Mouse (Mus musculus) NIH3T3 (cell line): ENCODE results near the gene Thap11.
"Not testable (repeated sequence)": the region's sequence is repeated elsewhere in the genome, so short reads cannot be mapped to it uniquely, and the experiment has no call there.

Experiments used
- DNase-seq: peaks from one replicate; pipeline ENCODE4 v3.0.0-alpha.2; 2012; ENCODE audit warnings: low read depth

The Thap11 gene

GRCm38 (mm10) chr8:105854715-105855216 is at the start of gene Thap11:
TSS of gene Thap11 (plus strand) at chr8:105855132.
- peak; percentile 95 for DNase-seq

- DNase-seq, result peak; percentile 15
These were observed 49.6 kb upstream of the Thap11 start for GRCm38 (mm10) chr8:105805346-105805745.

DNA sequence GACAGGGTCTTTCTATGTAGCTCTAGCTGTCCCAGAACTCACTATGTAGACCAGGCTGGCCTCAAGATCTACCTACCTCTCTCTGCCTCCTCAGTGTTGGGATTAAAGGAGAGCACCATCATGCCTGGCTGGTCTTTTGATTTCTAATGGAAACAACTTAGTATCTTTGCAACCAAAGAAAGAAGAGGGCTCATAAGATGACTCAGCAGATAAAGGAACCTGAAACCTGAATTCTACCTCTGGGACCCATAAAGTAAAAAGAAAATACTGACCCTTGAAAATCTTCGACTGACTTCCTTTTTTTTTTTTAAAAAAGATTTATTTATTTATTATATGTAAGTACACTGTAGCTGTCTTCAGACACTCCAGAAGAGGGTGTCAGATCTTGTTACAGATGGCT is 49.0 kb upstream of the Thap11 start:
- DNase-seq, result no peak

DNA sequence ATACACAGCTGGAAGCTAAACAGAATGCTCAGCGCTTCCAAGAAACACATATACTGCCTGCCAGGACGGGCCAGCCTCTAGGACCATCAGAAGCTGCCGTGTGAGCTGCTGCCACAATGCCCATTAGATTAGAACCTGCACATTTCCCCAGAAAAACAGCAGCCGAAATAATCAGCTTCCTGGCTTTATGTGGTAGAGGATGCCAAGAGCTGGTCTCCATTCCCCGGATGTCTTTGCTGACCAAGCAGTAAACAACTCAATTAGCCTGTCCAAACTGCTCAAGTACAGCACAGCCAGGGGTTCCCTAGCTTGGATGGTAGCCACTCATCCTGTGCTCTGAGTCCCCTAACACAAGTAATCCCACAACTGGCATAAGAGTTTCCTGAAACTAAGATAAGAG is 47.2 kb upstream of the Thap11 start:
- DNase-seq, result peak; percentile 31

- DNase-seq, result peak; percentile 61
These were observed 46.5 kb upstream of the Thap11 start for GRCm38 (mm10) chr8:105808480-105808879.

- no peak for DNase-seq
These were observed 44.6 kb upstream of the Thap11 start for GRCm38 (mm10) chr8:105810245-105810786.

DNA sequence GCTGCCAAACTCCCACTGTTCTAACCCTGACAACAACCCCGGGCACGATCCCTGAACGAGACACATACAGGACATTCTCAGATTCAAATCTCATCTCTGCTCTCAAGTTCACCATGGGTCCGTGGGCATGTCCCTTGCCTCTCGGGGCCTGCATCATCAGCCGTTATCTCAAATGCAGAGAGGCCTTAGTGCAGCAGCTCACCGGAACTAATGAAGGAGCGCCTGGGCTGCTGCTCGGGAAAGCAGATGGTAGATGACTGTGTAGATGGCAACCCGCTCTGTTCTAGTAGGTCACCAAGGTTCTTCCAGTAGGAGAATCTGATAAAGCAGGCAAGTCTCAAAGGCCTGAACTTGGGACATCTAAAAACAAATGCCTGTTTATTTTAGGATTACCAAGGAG is 43.9 kb upstream of the Thap11 start:
- DNase-seq, result no peak

DNA sequence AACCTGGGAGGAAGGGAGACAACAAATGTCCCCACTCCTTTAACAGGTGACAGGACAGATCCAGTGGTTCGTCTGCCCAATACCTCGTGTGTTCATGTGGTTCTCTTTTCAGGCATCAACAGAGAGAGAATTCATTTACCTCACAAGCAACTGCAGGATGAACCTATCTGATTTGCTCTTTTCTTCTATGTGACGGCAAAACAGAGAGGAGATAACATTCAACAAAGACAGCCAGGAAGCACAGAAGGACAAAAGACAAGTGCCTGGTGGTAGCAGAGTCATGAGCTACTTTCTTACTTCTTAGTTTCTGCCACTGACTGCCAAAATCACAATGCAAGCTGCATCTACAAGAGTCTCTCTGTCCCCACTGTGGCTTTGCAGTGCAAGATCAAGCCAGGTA is 43.4 kb upstream of the Thap11 start:
- no peak for DNase-seq

DNA sequence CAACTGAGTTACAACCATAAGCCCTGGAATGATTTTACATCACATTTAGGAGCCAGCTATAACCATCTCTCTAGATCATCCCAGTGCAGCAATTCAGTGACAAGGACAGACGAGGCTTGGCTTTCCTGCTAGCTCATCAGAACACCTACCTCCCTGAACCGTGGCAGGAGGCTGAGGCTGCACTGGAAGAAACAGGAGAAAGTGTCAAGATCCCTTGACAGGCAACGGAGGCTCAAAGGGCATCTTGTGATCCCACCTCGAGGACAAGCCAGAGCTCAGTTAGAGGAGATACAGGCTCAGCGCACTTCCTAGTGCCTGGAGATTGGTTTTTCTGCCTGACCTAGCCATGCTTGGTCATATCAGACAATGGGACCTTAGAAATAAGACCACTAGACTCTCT is 42.4 kb upstream of the Thap11 start:
- DNase-seq, result no peak

DNA sequence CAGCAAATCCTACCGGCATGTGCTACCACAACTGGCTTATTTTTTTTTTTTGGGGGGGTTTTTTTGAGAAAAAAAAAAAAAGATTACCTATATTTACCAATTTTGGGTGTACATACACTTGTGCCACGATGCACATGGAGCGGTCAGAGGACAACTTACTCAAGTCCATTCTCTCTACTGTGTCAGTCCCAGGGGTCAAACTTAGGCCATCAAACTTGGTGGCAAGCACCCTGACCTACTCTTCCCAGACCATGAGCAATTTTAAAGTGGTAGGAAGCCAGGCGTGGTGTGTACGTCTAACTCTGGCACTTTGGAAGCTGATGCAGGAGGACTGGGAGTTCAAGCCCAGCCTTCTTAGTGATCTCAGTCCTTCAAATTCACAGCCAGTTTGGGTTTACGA is 41.7 kb upstream of the Thap11 start:
- no peak for DNase-seq

DNA sequence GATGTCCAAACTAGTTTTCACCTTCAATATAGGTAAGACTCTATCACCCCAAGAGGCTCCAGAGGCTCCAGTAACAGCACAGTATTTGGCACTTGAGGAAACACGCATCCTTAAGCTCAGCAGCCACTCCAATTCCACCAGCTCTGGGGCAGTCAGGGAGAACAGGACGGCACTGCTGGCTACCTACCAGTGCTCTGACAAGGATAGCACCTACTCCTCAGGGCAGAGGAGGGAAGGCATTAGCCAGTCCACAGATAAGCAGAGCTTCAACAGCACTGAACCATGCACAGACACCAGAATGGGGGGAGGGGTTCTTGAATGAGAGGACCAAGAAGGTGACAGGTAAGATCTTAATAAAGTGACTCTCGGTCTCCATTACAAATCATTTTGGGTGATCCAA is 35.3 kb upstream of the Thap11 start:
- DNase-seq, result no peak

DNA sequence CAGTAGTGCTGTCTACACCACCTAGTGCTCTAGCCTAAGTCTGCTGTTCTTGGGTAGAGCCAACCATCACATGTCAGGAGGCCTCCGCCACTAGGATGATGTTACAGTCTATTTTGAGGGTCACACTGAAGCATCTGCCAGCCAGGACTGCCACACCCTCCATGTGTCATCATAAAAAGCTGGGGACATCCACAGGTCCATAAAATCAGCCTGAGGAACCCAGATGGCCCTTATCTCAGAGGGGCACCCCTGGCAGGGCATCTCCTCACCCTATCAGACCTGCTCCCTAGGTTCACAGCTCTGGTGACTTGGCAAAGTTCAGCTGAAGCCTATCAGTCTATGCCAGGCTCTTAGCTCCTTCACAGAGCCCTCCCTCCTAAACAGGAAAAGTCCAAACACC is 34.0 kb upstream of the Thap11 start:
- no peak for DNase-seq

- DNase-seq, result no peak
These were observed 29.4 kb upstream of the Thap11 start for GRCm38 (mm10) chr8:105825506-105825905.

DNA sequence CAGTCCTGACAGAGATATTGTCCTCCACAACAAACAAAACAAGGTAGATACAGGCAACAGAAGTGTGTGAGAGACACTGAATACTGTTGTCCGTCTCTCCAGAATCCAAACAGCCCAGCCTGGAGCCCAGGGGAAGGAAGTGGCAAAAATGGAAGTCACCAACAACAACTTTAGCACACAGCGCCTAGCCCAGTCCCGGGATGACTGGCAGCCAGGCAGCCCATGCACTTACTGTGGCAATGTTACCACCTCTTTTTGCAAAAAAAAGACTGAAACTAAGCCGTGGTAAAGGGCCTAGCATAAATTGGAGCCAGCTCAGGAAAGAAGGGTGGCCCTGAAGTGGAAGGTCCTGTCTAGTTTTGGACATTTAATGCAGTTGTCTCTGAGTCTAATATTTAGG is 28.6 kb upstream of the Thap11 start:
- DNase-seq, result peak; percentile 16

DNA sequence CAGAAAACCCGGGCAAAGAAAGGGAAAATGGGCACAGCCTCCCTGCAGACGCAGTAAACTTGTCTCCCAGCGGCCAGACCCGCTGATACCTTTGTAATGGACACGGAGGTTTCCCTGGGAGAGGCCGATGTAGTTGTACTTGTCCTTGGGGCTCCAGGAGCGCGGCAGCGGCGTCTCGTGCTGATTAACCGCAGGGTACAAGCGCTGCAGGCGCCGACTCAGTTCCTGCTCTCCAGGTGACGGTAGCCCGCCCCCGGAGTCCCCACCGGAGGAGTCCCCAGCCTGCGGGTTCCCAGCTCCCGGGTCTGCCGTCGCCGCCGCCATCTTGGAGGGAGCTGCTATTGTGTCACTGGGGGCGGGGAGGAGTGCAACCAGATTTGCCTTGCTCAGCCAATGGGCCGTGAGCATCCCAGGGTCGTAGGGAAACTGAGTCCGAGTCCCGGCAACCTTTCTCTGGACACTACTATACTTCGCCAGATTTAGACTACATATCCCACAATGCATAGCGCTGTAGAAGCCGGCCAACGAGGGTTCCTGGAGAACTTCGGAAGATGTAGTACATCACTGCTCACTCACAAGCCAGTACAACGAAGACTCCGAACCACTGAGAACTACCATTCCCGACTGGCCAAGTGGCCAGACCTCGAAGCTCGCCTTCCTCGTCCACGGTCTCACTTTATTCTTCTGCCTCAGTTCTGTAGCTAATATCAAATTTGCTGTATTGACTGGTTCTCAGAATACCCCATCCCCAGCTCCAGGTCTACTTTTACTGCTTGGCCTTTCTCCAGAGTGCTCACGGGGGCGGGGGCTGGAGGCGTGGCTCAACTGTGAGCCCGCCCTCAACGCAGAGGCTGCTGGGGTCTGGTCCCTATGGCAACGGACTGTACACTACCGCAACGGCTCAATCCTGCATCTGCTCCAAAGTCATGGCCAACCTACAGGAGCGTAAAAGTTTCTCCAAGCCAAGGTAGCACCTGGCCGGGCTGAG is 27.8 kb upstream of the Thap11 start, which contains the start of the genes Ranbp10 and Tsnaxip1:
Ranbp10 (minus strand) TSS at position 490 of the 988 bp plus-strand sequence.
Tsnaxip1 (plus strand) TSS at position 871 of the 988 bp plus-strand sequence.
- DNase-seq, result peak; percentile 98

DNA sequence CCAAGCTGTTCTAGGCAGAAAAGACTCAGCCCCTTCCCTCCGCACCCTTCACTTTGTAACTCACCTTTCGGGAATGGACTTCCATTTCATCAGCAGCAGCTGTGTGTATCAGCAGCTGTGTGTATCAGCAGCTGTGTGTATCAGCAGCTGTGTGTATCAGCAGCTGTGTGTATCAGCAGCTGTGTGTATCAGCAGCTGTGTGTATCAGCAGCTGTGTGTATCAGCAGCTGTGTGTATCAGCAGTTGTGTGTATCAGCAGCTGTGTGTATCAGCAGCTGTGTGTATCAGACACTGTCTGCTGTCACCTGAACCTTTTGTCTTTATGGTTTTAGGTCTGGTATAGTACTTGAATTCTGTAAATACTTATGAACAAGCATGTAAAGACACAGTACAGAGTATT is 21.2 kb upstream of the Thap11 start:
- DNase-seq, result not testable (repeated sequence)

DNA sequence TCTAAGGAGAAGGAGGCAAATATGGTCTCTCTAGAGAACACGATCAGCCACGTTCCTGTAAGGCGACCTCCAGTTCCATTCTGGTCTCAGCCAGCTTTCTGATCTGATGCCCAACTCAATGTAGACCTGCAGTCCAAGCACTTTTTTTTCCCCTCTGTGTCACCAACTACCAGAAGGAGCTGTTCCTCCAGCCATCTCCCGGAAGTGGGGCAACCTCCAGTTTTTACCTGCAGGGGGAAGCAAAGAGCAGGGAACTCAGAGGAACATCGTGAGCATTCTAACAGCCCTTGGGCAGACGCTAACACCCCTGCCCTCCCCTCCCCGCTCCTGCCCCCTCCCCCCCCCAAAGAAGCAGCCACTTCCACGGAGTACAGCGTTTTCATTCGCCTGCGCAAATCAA is 19.6 kb upstream of the Thap11 start:
- DNase-seq, result peak; percentile 90

- DNase-seq, result no peak
These were observed 17.9 kb upstream of the Thap11 start for GRCm38 (mm10) chr8:105836991-105837390.

GRCm38 (mm10) chr8:105839209-105839608 is 15.7 kb upstream of the Thap11 start:
- DNase-seq, result no peak

GRCm38 (mm10) chr8:105846678-105847077 is 8.3 kb upstream of the Thap11 start:
- DNase-seq, result no peak

GRCm38 (mm10) chr8:105850014-105850413 is 4.9 kb upstream of the Thap11 start:
- no peak for DNase-seq

- no peak for DNase-seq
These were observed 4.3 kb upstream of the Thap11 start for GRCm38 (mm10) chr8:105850611-105851010.

DNA sequence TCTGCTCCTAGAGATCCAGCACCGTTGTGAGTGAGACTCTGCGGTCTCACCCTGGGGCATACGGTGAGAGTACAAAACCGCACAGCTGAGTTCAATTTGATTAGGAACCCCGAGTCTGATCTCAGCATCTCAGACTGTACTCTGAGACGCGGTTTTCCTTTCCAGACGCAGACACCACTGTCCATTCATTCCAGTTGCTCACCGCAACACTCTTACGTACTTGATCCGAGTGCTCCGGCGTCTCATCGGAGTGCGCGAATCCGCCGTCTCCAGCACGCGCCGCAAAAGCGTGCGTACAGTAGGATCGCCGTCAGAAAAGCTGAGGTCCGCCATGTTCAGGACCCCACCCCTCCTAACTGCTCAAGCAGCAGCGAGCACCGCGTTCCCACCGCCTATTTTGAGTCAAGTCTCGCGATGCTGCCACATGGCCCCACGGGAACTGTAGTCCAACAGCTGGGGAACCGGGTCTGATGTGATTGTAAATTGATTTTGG is 3.2 kb upstream of the Thap11 start:
- DNase-seq, result peak; percentile 96
